Comparison of ENCODE assay signal across 11 mouse cellular contexts in genomic region chr2:101649114-101649671, GRCm38 (mm10). TPM values are rescaled to one million over a fixed set of nuclear protein-coding genes. Genes with fewer than 3 reads are reported as not detected.
DNase-seq lines count a peak whose midpoint lies in the region; ATAC-seq and TF ChIP-seq lines count a peak whose summit lies in the region.
"Had no signal": no experiment of that assay in that cellular context is flagged by ENCODE, and none has a peak within 500 bp of the region (broad histone marks: within the 10 kb centered on the region; RNA-seq: fewer than 3 reads in every experiment).

TSS of gene Rag1 (minus strand) at chr2:101649501.
TSS of gene B230118H07Rik (minus strand) at chr2:101649532.

- H3K4me2 ChIP-seq in heart, embryonic 13.5 days, result peak within 1 kb of the TSS; percentile 24; the same call in 1 of the 2 replicates
- H3K4me2 ChIP-seq in limb, embryonic 15.5 days, result 0 out of 2 replicates have a peak within 1 kb of the TSS, but pooled peaks have one; percentile 14
- H3K4me2 ChIP-seq in lung, postnatal 0 days (replicated peaks; ENCODE audit: low read depth, low read length), result no peak within 1 kb of the TSS
- H3K4me2 ChIP-seq: liver, embryonic 15.5 days; neural tube, embryonic 12.5 days had no signal

- H3K36me3 ChIP-seq in heart, embryonic 13.5 days, result no peaks in the 10 kb centered on the region
- H3K36me3 ChIP-seq in limb, embryonic 15.5 days, result no peaks in the 10 kb centered on the region
- H3K36me3 ChIP-seq in lung, postnatal 0 days (ENCODE audit: insufficient read depth, low read length), result no peaks in the 10 kb centered on the region
- H3K36me3 ChIP-seq: liver, embryonic 15.5 days; neural tube, embryonic 12.5 days had no signal

- H3K9ac ChIP-seq in heart, embryonic 13.5 days, result no peak within 1 kb of the TSS
- no peak within 1 kb of the TSS for H3K9ac ChIP-seq in limb, embryonic 15.5 days
- no peak within 1 kb of the TSS for H3K9ac ChIP-seq in lung, postnatal 0 days (replicated peaks; ENCODE audit: low read depth)
- H3K9ac ChIP-seq: liver, embryonic 15.5 days; neural tube, embryonic 12.5 days had no signal

- no peak for DNase-seq in heart, adult 8-10 months (ENCODE audit: low spot score)
- peak; percentile 8 for DNase-seq in NIH3T3 (ENCODE audit: low read depth)
- DNase-seq in cerebellum, postnatal 25 days, result peak; percentile 76 to 78
- no peak for DNase-seq in ovary, postnatal 14 days (ENCODE audit: low spot score)
- DNase-seq in lung, adult 18-20 months, result no peak
- no peak for DNase-seq in lung, postnatal 0 days (ENCODE audit: low spot score)

- no peak within 1 kb of the TSS for H3K4me3 ChIP-seq in heart, embryonic 13.5 days
- no peak within 1 kb of the TSS for H3K4me3 ChIP-seq in limb, embryonic 15.5 days
- H3K4me3 ChIP-seq in lung, postnatal 0 days (ENCODE audit: low read depth, low read length), result no peak within 1 kb of the TSS
- H3K4me3 ChIP-seq: liver, embryonic 15.5 days; neural tube, embryonic 12.5 days had no signal

- ATAC-seq in heart, embryonic 13.5 days (ENCODE audit: extremely low read depth, insufficient number of reproducible peaks, low FRiP score, low TSS enrichment), result no peak
- no peak for ATAC-seq in limb, embryonic 15.5 days (ENCODE audit: insufficient number of reproducible peaks, low FRiP score, low TSS enrichment, low read depth)
- no peak for ATAC-seq in lung, postnatal 0 days
- ATAC-seq: intestine, embryonic 16.5 days had no signal

- 0 out of 2 replicates have a peak, but pooled peaks cover 3% of the 10 kb centered on the region for H3K4me1 ChIP-seq in heart, embryonic 13.5 days
- H3K4me1 ChIP-seq in limb, embryonic 15.5 days, result peaks cover 6% of the 10 kb centered on the region; the same call in 1 of the 2 replicates
- H3K4me1 ChIP-seq in lung, postnatal 0 days (ENCODE audit: insufficient read depth, low read depth, low read length), result no peaks in the 10 kb centered on the region

- TF ChIP-seq CTCF in lung, postnatal 0 days (IDR thresholded peaks at IDR 0.05), result no peak

- WGBS in heart, embryonic 13.5 days, result 34% methylated on average over 8 of the region's 8 CpGs
- 24% methylated on average over 8 of the region's 8 CpGs for WGBS in limb, embryonic 15.5 days
- 36% methylated on average over 8 of the region's 8 CpGs for WGBS in lung, postnatal 0 days

- H3K27me3 ChIP-seq in heart, embryonic 13.5 days (replicated peaks), result peaks cover under 1% of the 10 kb centered on the region; the same call in 1 of the 2 replicates
- peaks cover 7% of the 10 kb centered on the region; the same call in 1 of the 2 replicates for H3K27me3 ChIP-seq in limb, embryonic 15.5 days
- no peaks in the 10 kb centered on the region for H3K27me3 ChIP-seq in lung, postnatal 0 days (replicated peaks; ENCODE audit: insufficient read depth, low read length)
- H3K27me3 ChIP-seq: liver, embryonic 15.5 days; neural tube, embryonic 12.5 days had no signal

- no peak within 1 kb of the TSS for H3K27ac ChIP-seq in heart, embryonic 13.5 days (replicated peaks)
- H3K27ac ChIP-seq in limb, embryonic 15.5 days, result peak within 1 kb of the TSS; percentile 43; the same call in 1 of the 2 replicates
- H3K27ac ChIP-seq in lung, postnatal 0 days (ENCODE audit: low read length), result no peak within 1 kb of the TSS
- H3K27ac ChIP-seq: liver, embryonic 15.5 days; neural tube, embryonic 12.5 days had no signal

- no peaks in the 10 kb centered on the region for H3K9me3 ChIP-seq in heart, embryonic 13.5 days
- H3K9me3 ChIP-seq in limb, embryonic 15.5 days, result no peaks in the 10 kb centered on the region
- H3K9me3 ChIP-seq in lung, postnatal 0 days (ENCODE audit: low read length), result no peaks in the 10 kb centered on the region
- H3K9me3 ChIP-seq: liver, embryonic 15.5 days; neural tube, embryonic 12.5 days had no signal

- no peak for TF ChIP-seq EP300 in lung, postnatal 0 days (IDR thresholded peaks at IDR 0.05)

RNA-seq across cellular contexts. Expression of gene Rag1, which starts in this region (rescaled TPM):
- polyA plus RNA-seq in heart, embryonic 13.5 days (2015; fragmentation: Nextera tagmentation; extraction: Ambion mirVana), result 0.11 TPM in 1 of 2 replicates, not detected in the other
- total RNA-seq in heart, adult 8-10 months (2022), result under 1 TPM in 2 of 4 experiments, not detected in 2; 0.03 to 0.06 TPM
- polyA plus RNA-seq in limb, embryonic 15.5 days (2015; fragmentation: Nextera tagmentation; extraction: Ambion mirVana), result 0.05 TPM in 2 replicates
- polyA plus RNA-seq in lung, postnatal 0 days (2015; fragmentation: Nextera tagmentation; extraction: Ambion mirVana), result 0.05 and 0.06 TPM in 2 replicates

RNA-seq across cellular contexts. Expression of gene B230118H07Rik, which starts in this region (rescaled TPM):
- 49.1 and 60.0 TPM in 2 replicates for polyA plus RNA-seq in heart, embryonic 13.5 days (2015; fragmentation: Nextera tagmentation; extraction: Ambion mirVana)
- total RNA-seq in heart, adult 8-10 months (2022), result 100 to 1,000 TPM in 1 of 4 experiments, 10 to 100 TPM in 3; 87.7 to 103 (median 92.8) TPM
- polyA plus RNA-seq in limb, embryonic 15.5 days (2015; fragmentation: Nextera tagmentation; extraction: Ambion mirVana), result 45.6 and 49.7 TPM in 2 replicates
- 31.3 and 34.6 TPM in 2 replicates for polyA plus RNA-seq in lung, postnatal 0 days (2015; fragmentation: Nextera tagmentation; extraction: Ambion mirVana)

Comparison
In these comparisons a context has a peak if more than half of its experiments do, and no peak if none do; other contexts are left out.
1. DNase-seq: peak in NIH3T3 (single experiment) and cerebellum, postnatal 25 days (2 of 2); none in heart, adult 8-10 months (single experiment), ovary, postnatal 14 days (single experiment), lung, adult 18-20 months (0 of 2) and lung, postnatal 0 days (single experiment).